Mouse (Mus musculus) induced T-regulatory cell, adult 2 months (primary cell): ENCODE measurements around the gene 2310034C09Rik.
"Not testable (repeated sequence)": the region's sequence is repeated elsewhere in the genome, so short reads cannot be mapped to it uniquely, and the experiment has no call there.

Experiments
- DNase-seq: peaks from one replicate; pipeline ENCODE4 v3.0.0-alpha.2; 2012; ENCODE audit warnings: low read depth

The 2310034C09Rik gene

DNA sequence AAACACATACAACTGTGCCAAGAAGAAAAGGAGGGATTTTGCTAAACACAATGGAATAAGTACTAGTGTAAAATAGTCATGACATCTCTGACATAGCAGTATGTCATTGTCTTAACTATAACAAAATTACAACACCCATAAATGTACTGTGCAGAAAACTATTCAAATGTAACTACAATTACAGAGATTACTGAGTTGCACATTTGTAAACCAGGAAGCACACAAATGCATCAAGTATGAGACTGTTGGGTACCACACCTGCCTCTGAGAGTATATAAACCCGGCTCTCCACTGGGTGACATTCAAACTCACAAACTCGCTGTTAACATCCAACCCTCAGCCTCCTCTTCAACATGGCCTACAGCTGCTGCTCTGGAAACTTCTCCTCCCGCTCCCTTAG is at the start of gene 2310034C09Rik:
2310034C09Rik (plus strand) TSS at position 301 of the 400 bp plus-strand sequence.
- not testable (repeated sequence) for DNase-seq

DNA sequence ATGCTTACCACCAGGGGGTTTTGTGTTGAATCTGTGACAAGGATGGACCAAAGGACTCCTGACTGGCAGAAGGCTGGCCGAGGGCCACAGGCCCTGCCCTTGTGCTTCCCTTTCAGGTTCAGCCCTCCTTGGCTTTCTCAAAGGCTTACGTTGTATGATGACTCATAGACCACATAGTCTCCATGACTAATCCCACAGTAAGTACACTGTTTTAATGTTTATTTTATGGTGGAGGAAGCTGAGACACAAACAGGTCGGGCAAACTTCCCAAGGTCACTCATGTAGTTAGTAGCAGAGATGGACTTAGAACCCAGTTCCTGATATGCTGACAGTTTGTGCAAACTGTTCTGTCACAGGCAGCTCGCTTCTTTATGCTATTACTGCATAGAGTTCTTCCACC is 47.9 kb upstream of the 2310034C09Rik start:
- DNase-seq = no peak

DNA sequence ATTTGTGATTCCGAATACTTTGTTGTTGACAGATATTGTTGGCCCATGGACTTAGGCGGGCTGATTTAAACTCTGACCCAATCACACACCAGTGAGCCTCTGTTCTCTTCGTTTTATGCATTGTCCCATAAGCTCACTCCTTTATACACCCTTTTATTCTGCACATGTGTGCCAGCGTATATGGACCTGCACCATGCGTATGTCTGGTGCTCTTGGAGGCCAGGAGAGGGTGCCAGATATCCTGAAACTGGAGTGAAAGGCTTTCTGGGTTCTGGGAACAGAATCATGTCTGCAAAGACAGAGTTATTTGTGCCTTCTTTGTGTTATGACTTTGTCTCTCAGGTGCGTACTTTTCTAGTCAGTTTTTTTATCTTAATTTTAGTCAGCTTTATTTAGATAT is 47.4 kb upstream of the 2310034C09Rik start:
- no peak for DNase-seq

- DNase-seq = no peak
Measured at GRCm38 (mm10) chr16:88716549-88716948, 42.1 kb upstream of the 2310034C09Rik start.

DNA sequence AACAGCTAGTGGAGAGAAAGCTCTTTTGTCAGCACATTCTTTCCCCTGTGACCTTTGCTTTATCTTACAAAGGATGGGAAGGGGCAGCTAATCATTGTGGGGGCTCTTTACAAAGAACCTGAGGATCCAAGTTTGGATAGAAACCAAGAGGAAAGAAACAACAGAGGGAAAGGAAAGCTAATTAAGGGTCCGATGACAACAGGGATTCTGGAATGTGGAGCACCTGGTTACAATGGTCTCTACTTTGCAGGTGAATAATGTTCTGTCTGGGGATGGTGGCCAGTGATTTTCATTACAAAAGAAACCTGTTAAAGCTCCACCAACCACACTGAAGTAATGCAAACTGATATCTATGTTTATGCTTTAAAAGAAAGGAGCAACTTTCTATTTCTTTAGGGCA is 38.6 kb upstream of the 2310034C09Rik start:
- DNase-seq = no peak

DNA sequence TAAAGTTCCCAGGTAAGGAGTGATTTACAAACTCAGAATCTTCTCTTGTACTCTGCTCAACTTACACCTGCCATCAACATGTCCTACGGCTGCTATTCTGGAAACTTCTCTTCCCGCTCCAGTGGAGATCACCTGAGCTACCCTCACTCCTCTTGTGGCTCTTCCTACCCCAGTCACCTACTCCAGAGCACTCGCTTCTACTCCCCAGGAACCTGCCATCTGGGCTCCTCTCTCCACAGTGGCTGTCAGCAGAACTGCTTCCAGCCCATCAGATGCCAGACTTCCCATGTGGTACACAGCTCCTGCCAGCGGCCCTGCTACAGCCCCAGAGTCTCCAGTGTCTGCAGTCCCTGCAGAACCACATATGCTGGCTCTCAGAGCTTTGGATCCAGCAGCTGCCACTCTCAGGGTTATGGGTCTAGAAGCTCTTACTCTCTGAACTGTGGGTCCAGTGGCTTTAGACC is 29.8 kb upstream of the 2310034C09Rik start, which contains the start of gene Krtap13-1:
Krtap13-1 (plus strand) TSS at position 51 of the 464 bp plus-strand sequence.
- no peak for DNase-seq

DNA sequence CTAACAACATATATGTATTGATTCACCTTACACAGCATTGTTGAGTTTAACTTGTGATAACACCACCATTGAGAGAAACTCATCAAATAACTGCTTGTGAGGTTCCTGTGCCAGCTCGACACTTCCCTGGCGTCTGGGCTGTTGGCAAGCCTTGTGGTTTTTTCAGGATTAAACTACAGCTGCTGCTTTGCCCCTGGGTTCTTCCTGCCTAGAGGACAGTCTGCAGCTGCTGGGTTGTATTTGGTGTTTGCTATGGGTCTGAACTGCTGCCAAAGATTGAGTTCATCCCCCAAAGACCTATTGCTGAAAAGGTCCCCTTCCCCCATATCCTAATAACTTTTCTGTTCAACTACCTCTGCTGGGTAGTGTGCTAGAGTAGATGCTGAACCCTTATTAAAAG is 23.3 kb upstream of the 2310034C09Rik start:
- DNase-seq = no peak

DNA sequence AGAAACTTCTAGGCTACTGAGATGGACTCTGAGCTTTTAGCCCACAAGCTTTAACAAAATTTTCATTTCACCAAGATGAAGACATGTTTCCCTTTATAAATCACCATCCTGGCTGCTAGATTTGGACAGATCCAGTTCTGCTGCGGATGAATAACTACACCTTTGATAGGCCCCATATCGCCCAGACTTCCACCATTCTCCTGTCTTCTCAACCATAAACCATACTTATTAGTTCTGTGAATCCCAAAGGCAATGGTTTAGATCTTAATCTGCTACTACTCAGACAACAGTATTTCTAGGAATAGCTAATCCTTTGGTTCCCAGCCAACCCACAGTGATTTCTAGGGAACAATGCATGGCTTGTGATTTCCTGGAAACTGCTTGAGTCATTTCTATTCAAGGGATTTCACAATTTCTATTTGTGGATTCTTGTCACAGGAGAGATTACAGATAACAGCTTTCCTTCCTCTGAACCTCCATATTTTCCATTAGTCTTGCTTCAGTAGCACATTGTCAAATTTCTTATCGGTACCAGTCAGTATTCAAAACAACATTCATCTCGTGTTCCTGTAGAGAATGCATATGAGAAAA is 13.8 kb upstream of the 2310034C09Rik start:
- no peak for DNase-seq

- DNase-seq = no peak
Measured at GRCm38 (mm10) chr16:88747943-88748342, 10.7 kb upstream of the 2310034C09Rik start.

DNA sequence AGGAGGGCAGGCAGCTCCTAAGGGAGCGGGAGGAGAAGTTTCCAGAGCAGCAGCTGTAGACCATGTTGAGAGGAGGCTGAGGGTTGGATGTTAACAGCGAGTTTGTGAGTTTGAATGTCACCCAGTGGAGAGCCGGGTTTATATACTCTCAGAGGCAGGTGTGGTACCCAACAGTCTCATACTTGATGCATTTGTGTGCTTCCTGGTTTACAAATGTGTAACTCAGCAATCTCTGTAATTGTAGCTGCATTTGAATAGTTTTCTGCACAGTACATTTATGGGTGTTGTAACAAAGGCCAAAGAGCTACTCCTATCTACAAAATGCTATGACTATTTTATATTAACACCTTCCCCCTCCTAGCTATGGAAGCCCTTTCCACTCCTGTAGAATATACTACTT is 7.1 kb upstream of the 2310034C09Rik start, which contains the start of gene Krtap13:
Krtap13 (minus strand) TSS at position 101 of the 400 bp plus-strand sequence.
- DNase-seq = not testable (repeated sequence)

DNA sequence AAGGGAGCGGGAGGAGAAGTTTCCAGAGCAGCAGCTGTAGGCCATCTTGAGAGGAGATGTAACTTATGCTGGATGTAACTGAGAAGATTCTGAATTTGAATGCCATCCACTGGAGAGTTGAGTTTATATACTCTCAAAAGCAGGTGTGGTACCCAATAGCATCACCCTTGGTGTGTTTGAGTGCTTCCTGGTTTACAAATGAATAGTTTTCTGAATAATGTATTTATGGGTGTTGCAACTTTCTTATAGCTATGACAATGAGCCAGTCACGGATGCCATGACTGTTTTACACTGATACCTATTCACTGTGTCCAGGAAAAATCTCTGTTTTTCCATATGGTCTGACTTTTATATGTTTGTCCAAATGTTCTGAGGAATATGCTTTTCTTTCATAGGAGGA is 15.5 kb downstream of the 2310034C09Rik start, which contains the start of gene 2310057N15Rik:
2310057N15Rik (minus strand) TSS at position 101 of the 400 bp plus-strand sequence.
- DNase-seq = no peak

DNA sequence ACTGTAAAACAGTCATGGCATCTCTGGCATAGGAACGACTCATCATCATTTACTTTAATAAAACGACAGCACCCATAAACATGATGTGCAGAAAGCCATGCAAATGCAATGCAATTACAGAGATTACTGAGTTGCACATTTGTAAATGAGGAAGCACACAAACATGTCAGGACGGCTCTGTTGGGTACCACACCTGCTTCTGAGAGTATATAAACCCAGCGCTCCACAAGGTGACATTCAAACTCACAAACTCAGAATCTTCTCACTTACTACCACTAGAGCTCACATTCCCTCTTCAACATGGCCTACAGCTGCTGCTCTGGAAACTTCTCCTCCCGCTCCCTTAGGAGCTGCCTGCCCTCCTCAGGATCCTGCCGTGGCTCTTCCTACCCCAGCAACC is 18.9 kb downstream of the 2310034C09Rik start, which contains the start of gene Gm5965:
Gm5965 (plus strand) TSS at position 301 of the 400 bp plus-strand sequence.
- no peak for DNase-seq

- DNase-seq = no peak
Measured at GRCm38 (mm10) chr16:88786786-88787185, 28.1 kb downstream of the 2310034C09Rik start.
